Mouse (Mus musculus) liver, postnatal 0 days (tissue): ENCODE measurements around the gene Fbxo4. TPM values are rescaled to one million over a fixed set of nuclear protein-coding genes. Genes with fewer than 3 reads are reported as not detected.

Experiments used
- ATAC-seq: fragments of 200-750 bp; cut with Nextera tagmentation; 2 replicates; pipeline ENCODE4 v1.8.0; 2017; ENCODE audit warnings: mild to moderate bottlenecking, moderate library complexity
- DNase-seq: peaks from one replicate; pipeline ENCODE4 v3.0.0-alpha.2; 2016
- H3K27ac ChIP-seq: fragments of 300-500 bp; sonication (generic); 2 replicates; pipeline ENCODE4 v1.5.1; 2014; ENCODE audit warnings: antibody characterized with exemption, moderate library complexity, mild to moderate bottlenecking, low read depth
- H3K27me3 ChIP-seq: fragments of 300-500 bp; sonication (generic); 2 replicates; pipeline ENCODE4 v1.6.1; 2014; ENCODE audit warnings: low read length, control low read depth, mixed read lengths; ENCODE audit not compliant: insufficient read depth
- H3K36me3 ChIP-seq: fragments of 300-500 bp; sonication (generic); replicated peaks from 2 replicates; pipeline ENCODE4 v1.6.1; 2014; ENCODE audit warnings: mild to moderate bottlenecking, control low read depth, low read length, moderate library complexity, mixed read lengths; ENCODE audit not compliant: insufficient read depth
- H3K4me1 ChIP-seq: fragments of 300-500 bp; sonication (generic); 2 replicates; pipeline ENCODE4 v1.6.1; 2014; ENCODE audit warnings: antibody characterized with exemption, mild to moderate bottlenecking, control low read depth; ENCODE audit not compliant: insufficient read depth
- H3K4me2 ChIP-seq: fragments of 300-500 bp; sonication (generic); 2 replicates; pipeline ENCODE4 v1.6.1; 2014; ENCODE audit warnings: low read depth, mild to moderate bottlenecking, low read length, moderate library complexity, mixed read lengths
- H3K4me3 ChIP-seq: fragments of 300-500 bp; sonication (generic); 2 replicates; pipeline ENCODE4 v1.5.1; 2014; ENCODE audit warnings: low read depth, low read length
- H3K9ac ChIP-seq: fragments of 300-500 bp; sonication (generic); replicated peaks from 2 replicates; pipeline ENCODE4 v1.6.1; 2014; ENCODE audit warnings: mild to moderate bottlenecking, moderate library complexity
- H3K9me3 ChIP-seq: fragments of 300-500 bp; sonication (generic); 2 replicates; pipeline ENCODE4 v1.6.1; 2016; ENCODE audit warnings: mild to moderate bottlenecking, control low read depth, low read length, mixed read lengths
- CTCF ChIP-seq: sonication (generic); IDR thresholded peaks from 2 replicates; pipeline ENCODE4 v1.5.1; 2016; ENCODE audit warnings: antibody characterized with exemption, low read depth
- EP300 ChIP-seq: IDR thresholded peaks from 2 replicates; pipeline ENCODE4 v1.6.1; 2016; ENCODE audit warnings: antibody characterized with exemption, low read depth, mild to moderate bottlenecking
- WGBS: fragments of 180-500 bp; shearing (Covaris S2); extraction: QIAGEN DNeasy Blood & Tissue Kit; methylation state at CpG from one replicate; pipeline ENCODE4 v1.1.7; 2014; ENCODE audit not compliant: insufficient replicate concordance; 5-methylcytosine and 5-hydroxymethylcytosine counted together
- polyA plus RNA-seq: library from polyadenylated mRNA; unstranded; fragments of >200 nt; fragmentation: Nextera tagmentation; extraction: Ambion mirVana; gene quantifications from 2 replicates; pipeline ENCODE4 v1.2.1, GENCODE M21; 2015

Fbxo4 gene
- polyA plus RNA-seq, 1 experiment from 2014 or later: 9.2 TPM

DNA sequence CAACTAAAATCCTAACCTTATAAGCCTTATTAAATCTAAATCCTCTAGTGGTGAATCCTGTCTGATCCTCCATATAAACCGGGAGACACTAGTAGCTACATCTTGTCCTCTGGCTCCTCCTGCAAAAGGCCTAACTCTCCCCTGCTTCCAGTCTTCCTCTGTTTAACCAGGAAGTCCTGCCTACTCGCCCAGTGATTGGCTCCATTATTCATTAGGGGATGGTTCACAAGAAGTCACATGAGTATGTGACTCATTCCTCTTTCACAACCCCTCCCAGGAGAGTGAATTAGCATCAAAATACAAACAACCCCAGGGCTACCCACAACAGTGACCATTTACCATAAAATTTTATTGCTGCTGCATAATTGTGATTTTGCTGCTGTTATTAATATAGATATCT is 19.8 kb upstream of the Fbxo4 start:
- peaks cover 5% of the 10 kb centered on the region; the same call in 1 of the 2 replicates for H3K4me1 ChIP-seq
- H3K4me2 ChIP-seq: no peak overlapping the region
- H3K9ac ChIP-seq: no peak overlapping the region
- WGBS: 69% methylated on average over 2 of the region's 2 CpGs
- no peaks in the 10 kb centered on the region for H3K36me3 ChIP-seq
- H3K27ac ChIP-seq: no peak overlapping the region
- H3K9me3 ChIP-seq: no peaks in the 10 kb centered on the region
- ATAC-seq (no peak), DNase-seq (no peak)
- TF ChIP-seq EP300 (no peak), CTCF (no peak)
- no peaks in the 10 kb centered on the region for H3K27me3 ChIP-seq
- no peak overlapping the region for H3K4me3 ChIP-seq

DNA sequence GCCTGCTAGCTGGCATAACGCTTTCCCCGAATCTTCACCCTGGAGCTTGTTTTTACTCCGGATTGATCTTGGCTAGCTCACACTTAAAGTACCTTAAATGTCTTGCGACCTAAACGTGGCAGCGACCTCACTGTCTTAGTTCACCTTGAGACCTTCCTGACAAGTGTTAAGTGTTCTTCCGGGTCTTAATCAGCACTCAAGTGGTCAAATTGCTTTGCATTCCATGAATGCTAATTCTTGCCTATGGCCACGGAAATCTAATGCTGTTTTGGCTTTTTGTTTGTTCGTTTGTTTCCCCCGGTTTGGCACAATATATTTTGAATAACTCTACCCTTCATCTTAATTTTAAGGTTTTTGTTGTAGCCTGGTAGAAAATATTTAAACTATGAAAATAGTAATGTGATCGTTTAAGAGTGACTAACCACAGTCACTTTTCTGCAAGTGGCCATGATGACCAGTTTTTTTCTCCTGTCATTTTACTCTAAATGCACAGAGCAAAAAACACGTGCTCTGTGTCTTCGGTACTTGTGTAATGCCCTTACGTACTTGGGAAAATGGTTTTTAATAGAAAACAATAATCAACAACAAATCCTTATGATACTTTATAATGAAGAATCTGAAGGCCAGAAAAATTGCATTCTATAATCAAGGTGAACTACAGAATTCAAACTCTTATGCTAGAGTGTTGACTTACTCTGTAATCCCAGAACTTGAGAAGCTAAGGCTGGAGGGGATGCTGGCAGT is 17.1 kb upstream of the Fbxo4 start:
- no peaks in the 10 kb centered on the region for H3K9me3 ChIP-seq
- H3K27me3 ChIP-seq: no peaks in the 10 kb centered on the region
- H3K27ac ChIP-seq: peak overlapping the region; percentile 92
- no peak for DNase-seq
- no peak for TF ChIP-seq EP300
- no peak for TF ChIP-seq CTCF
- H3K36me3 ChIP-seq: peaks cover 7% of the 10 kb centered on the region
- peak overlapping the region; percentile 70 for H3K4me3 ChIP-seq
- H3K4me1 ChIP-seq: peaks cover 5% of the 10 kb centered on the region; the same call in 1 of the 2 replicates
- no peak for ATAC-seq
- peak overlapping the region; percentile 75 for H3K9ac ChIP-seq
- 20% methylated on average over 14 of the region's 14 CpGs for WGBS
- H3K4me2 ChIP-seq: peak overlapping the region; percentile 83

- H3K27ac ChIP-seq: peak within 1 kb of the TSS; percentile 95
- peak within 1 kb of the TSS; percentile 70 for H3K4me3 ChIP-seq
- TF ChIP-seq EP300: peak; percentile 78
- TF ChIP-seq CTCF: 0 out of 2 replicates have a peak, but pooled peaks have one; percentile 8
- H3K9ac ChIP-seq: peak within 1 kb of the TSS; percentile 82
- WGBS: under 1% methylated on average over 57 of the region's 61 CpGs
- no peaks in the 10 kb centered on the region for H3K9me3 ChIP-seq
- peak within 1 kb of the TSS; percentile 83 for H3K4me2 ChIP-seq
- peak; percentile 98 for DNase-seq
- H3K27me3 ChIP-seq: no peaks in the 10 kb centered on the region
- peaks cover 14% of the 10 kb centered on the region for H3K36me3 ChIP-seq
- ATAC-seq: peak; percentile 98
- H3K4me1 ChIP-seq: peaks cover 5% of the 10 kb centered on the region; the same call in 1 of the 2 replicates
These were observed 16.3 kb upstream of the Fbxo4 start, which contains the start of gene AW549877 for GRCm38 (mm10) chr15:3995448-3996266. TSS of gene AW549877 (minus strand) at chr15:3995744.

DNA sequence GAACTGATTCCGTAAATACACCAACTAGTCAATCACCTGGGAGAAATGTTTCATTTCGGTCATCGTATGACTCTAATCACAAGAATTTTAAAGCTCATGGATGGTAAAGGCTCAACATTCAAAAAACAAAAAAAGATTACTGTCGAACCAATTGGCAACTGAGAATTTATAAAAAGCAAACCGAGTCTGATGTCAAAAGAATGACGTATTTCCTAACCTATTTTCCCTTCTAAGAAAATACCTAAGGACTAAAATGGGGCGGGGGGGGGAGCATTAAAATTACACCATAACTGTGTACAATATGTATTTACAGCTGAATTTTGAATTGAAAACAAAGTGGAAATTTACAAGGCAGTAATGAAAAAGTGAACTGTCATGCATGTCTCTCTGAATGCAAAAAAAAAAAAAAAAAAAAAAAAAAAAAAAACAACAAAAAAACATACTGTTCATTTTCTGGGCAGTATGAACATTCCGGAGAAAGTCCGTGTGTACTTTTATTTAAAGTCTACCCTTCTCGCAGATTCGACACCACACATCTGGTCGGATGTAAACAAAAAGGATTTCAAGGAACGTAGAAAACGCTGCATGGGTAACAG is 15.6 kb upstream of the Fbxo4 start:
- no peaks in the 10 kb centered on the region for H3K27me3 ChIP-seq
- no peak for TF ChIP-seq EP300
- TF ChIP-seq CTCF: no peak
- H3K4me3 ChIP-seq: peak overlapping the region; percentile 70
- peak overlapping the region; percentile 83 for H3K4me2 ChIP-seq
- H3K36me3 ChIP-seq: peaks cover 21% of the 10 kb centered on the region
- H3K9ac ChIP-seq: peak overlapping the region; percentile 82
- DNase-seq: no peak
- peaks cover 5% of the 10 kb centered on the region; the same call in 1 of the 2 replicates for H3K4me1 ChIP-seq
- no peaks in the 10 kb centered on the region for H3K9me3 ChIP-seq
- ATAC-seq: no peak
- WGBS: 23% methylated on average over 14 of the region's 14 CpGs
- peak overlapping the region; percentile 95 for H3K27ac ChIP-seq

DNA sequence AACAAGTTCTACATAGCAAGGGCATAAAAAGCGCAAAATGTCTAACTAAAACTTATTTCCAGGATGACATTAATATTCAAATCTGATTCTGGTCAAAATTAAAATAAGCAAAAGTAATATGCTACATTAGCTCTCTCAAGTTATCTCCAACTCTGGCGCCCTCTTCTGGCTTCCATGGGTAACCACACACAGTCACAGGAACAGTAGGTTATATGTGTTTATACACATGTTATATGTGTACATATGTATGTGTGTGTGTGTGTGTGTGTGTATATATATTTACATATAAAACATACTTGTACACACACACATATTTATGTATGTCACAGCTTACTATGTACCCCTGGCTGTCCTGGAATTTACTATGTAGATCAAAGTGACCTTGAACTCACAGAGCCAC is 8.6 kb upstream of the Fbxo4 start:
- Histone ChIP-seq H3K27me3 (no peaks in the 10 kb centered on the region), H3K4me2 (no peak overlapping the region), H3K36me3 (peaks cover 58% of the 10 kb centered on the region), H3K4me1 (no peaks in the 10 kb centered on the region), H3K4me3 (no peak overlapping the region), H3K9me3 (no peaks in the 10 kb centered on the region), H3K27ac (no peak overlapping the region), H3K9ac (no peak overlapping the region)
- ATAC-seq (no peak), DNase-seq (peak; percentile 49)
- TF ChIP-seq CTCF: peak; percentile 76
- no peak for TF ChIP-seq EP300
- 55% methylated on average over 2 of the region's 2 CpGs for WGBS

DNA sequence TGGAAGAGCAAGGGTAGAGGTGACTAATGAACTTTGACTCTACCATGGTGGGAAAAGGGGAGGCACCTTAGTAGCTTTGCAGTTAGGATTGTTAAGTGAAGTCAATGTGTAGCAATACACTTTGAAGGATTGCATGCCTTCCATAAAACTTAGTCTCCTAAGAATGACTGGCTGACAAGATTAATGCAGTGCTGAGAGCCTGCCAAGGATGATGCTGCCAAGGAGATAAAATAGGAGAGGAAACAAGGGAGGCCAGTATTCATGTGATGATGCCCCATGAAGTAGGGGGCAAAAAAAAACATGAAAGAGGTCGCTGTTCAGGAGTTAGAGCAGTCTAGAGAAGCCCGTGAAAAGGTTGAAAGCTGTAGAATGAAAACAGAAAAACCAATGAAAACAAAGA is 5.5 kb upstream of the Fbxo4 start:
- Histone ChIP-seq H3K9me3 (no peaks in the 10 kb centered on the region), H3K27ac (no peak overlapping the region), H3K4me2 (no peak overlapping the region), H3K27me3 (no peaks in the 10 kb centered on the region), H3K4me1 (peaks cover 3% of the 10 kb centered on the region), H3K4me3 (no peak overlapping the region), H3K36me3 (peaks cover 40% of the 10 kb centered on the region), H3K9ac (no peak overlapping the region)
- no peak for DNase-seq
- TF ChIP-seq EP300: no peak
- no peak for TF ChIP-seq CTCF
- ATAC-seq: no peak
- WGBS: 77% methylated on average over 2 of the region's 2 CpGs
